Mouse (Mus musculus) Muller cell, postnatal 12 days (primary cell): ENCODE measurements at regions not wholly inside any gene's neighbourhood (a gene's known extent, or its start where the extent isn't known, plus 50 kb on each side); places are given as distances from the start of the nearest gene placed in this dataset.
A peak's percentile ranks its signal among the peaks of the same experiment; 100 is the strongest.

ENCODE experiments used
- DNase-seq: peaks from one replicate; pipeline ENCODE4 v3.0.0-alpha.2; 2015; ENCODE audit errors: inconsistent ontology term

- peak; percentile 36 for DNase-seq
Measured at GRCm38 (mm10) chr6:140934286-140934685, 205.2 kb downstream of the Gm11077 start.

- no peak for DNase-seq
Measured at GRCm38 (mm10) chr6:140938025-140938424, 208.9 kb downstream of the Gm11077 start.

GRCm38 (mm10) chr6:140946720-140947119, 217.6 kb downstream of the Gm11077 start:
- no peak for DNase-seq

GRCm38 (mm10) chr6:140950483-140950882, 221.4 kb downstream of the Gm11077 start:
- DNase-seq = no peak

- no peak for DNase-seq
Measured at GRCm38 (mm10) chr6:140953256-140953655, 224.2 kb downstream of the Gm11077 start.

- DNase-seq = peak; percentile 84
Measured at GRCm38 (mm10) chr6:140953721-140954120, 224.6 kb downstream of the Gm11077 start.

- DNase-seq = no peak
Measured at GRCm38 (mm10) chr6:140955751-140956521, 226.9 kb downstream of the Gm11077 start.

GRCm38 (mm10) chr6:140956522-140956863, 227.4 kb downstream of the Gm11077 start:
- no peak for DNase-seq

GRCm38 (mm10) chr6:140961987-140962386, 232.9 kb downstream of the Gm11077 start:
- peak; percentile 94 for DNase-seq

- DNase-seq = peak; percentile 85
Measured at GRCm38 (mm10) chr6:140962563-140962962, 233.5 kb downstream of the Gm11077 start.

GRCm38 (mm10) chr6:140973732-140974131, 244.6 kb downstream of the Gm11077 start:
- no peak for DNase-seq

- DNase-seq = no peak
Measured at GRCm38 (mm10) chr6:140976989-140977388, 247.9 kb downstream of the Gm11077 start.

- DNase-seq = no peak
Measured at GRCm38 (mm10) chr6:140983610-140984009, 254.5 kb downstream of the Gm11077 start.

- peak; percentile 16 for DNase-seq
Measured at GRCm38 (mm10) chr6:140984249-140984648, 255.2 kb downstream of the Gm11077 start.

GRCm38 (mm10) chr6:140993643-140994580, 255.2 kb upstream of the Pde3a start:
- no peak for DNase-seq

GRCm38 (mm10) chr6:140995340-140996135, 253.5 kb upstream of the Pde3a start:
- DNase-seq = peak; percentile 22

GRCm38 (mm10) chr6:140998069-140998468, 251.0 kb upstream of the Pde3a start:
- no peak for DNase-seq

- no peak for DNase-seq
Measured at GRCm38 (mm10) chr6:141000552-141000951, 248.5 kb upstream of the Pde3a start.

- DNase-seq = no peak
Measured at GRCm38 (mm10) chr6:141001306-141001705, 247.8 kb upstream of the Pde3a start.

- DNase-seq = no peak
Measured at GRCm38 (mm10) chr6:141015055-141015681, 233.9 kb upstream of the Pde3a start.

- DNase-seq = peak; percentile 91
Measured at GRCm38 (mm10) chr6:141023501-141023900, 225.6 kb upstream of the Pde3a start.
